Mouse (Mus musculus) hindbrain, embryonic 15.5 days (tissue): ENCODE measurements around the gene Foxb2. TPM values are rescaled to one million over a fixed set of nuclear protein-coding genes. Genes with fewer than 3 reads are reported as not detected.

Source experiments
- ATAC-seq: fragments of 200-750 bp; cut with Nextera tagmentation; 2 replicates; pipeline ENCODE4 v1.8.0; 2017; ENCODE audit warnings: low read depth, moderate number of reproducible peaks, moderate TSS enrichment; ENCODE audit not compliant: low FRiP score
- H3K27ac ChIP-seq: fragments of 300-500 bp; sonication (generic); replicated peaks from 2 replicates; pipeline ENCODE4 v1.5.1; 2015; ENCODE audit warnings: mild to moderate bottlenecking, inconsistent platforms
- H3K27me3 ChIP-seq: fragments of 300-500 bp; sonication (generic); 2 replicates; pipeline ENCODE4 v1.6.1; 2015; ENCODE audit warnings: control low read depth, inconsistent platforms
- H3K36me3 ChIP-seq: fragments of 300-500 bp; sonication (generic); 2 replicates; pipeline ENCODE4 v1.6.1; 2015; ENCODE audit warnings: control low read depth, inconsistent platforms
- H3K4me1 ChIP-seq: fragments of 300-500 bp; sonication (generic); replicated peaks from 2 replicates; pipeline ENCODE4 v1.6.1; 2015; ENCODE audit warnings: control low read depth, inconsistent platforms
- H3K4me2 ChIP-seq: fragments of 300-500 bp; sonication (generic); 2 replicates; pipeline ENCODE4 v1.6.1; 2015; ENCODE audit warnings: moderate library complexity, mild to moderate bottlenecking, inconsistent platforms
- H3K4me3 ChIP-seq: fragments of 300-500 bp; sonication (generic); 2 replicates; pipeline ENCODE4 v1.5.1; 2015; ENCODE audit warnings: mild to moderate bottlenecking, inconsistent platforms
- H3K9ac ChIP-seq: fragments of 300-500 bp; sonication (generic); 2 replicates; pipeline ENCODE4 v1.6.1; 2015; ENCODE audit warnings: inconsistent platforms
- H3K9me3 ChIP-seq: fragments of 300-500 bp; sonication (generic); 2 replicates; pipeline ENCODE4 v1.6.1; 2016; ENCODE audit warnings: control low read depth, inconsistent platforms
- WGBS: fragments of 180-500 bp; shearing (Covaris S2); methylation state at CpG from one replicate; pipeline ENCODE4 v1.1.7; 2015; 5-methylcytosine and 5-hydroxymethylcytosine counted together
- polyA plus RNA-seq: library from polyadenylated mRNA; unstranded; fragments of >200 nt; fragmentation: Nextera tagmentation; extraction: Ambion mirVana; gene quantifications from 2 replicates; pipeline ENCODE4 v1.2.1, GENCODE M21; 2015

Foxb2 gene
- polyA plus RNA-seq = 1.3 and 2.5 TPM in 2 replicates

DNA sequence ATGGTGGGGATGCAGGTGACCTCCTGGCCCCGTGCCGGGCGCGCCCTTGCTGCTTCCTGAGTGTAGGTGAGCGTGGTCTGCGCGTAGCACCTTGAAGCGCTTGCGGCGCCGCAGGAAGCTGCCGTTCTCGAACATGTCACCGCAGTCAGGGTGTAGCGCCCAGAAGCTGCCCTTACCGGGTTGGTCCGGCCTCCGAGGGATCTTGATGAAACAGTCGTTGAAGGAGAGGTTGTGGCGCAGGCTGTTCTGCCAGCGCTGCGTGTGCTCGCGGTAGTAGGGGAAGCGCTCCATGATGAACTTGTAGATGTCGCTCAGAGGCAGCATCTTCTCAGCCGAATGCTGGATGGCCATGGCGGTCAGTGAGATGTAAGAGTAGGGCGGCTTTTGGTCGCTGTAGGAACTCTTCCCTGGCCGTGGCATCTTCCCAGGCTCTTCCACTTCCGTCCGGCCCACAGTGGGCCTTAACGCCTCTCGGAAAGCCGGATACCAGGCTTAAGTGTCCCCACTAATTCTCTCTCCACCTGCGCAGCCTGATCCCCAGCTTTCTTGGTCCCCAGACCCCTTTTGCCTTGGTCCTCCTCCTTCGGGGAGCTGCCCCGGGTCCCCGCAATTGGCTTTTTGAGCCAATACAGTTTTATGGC lies at the start of gene Foxb2:
TSS of gene Foxb2 (minus strand) at position 585 of the 641 bp plus-strand sequence.
- WGBS = under 1% methylated on average over 40 of the region's 40 CpGs
- peak within 1 kb of the TSS; percentile 17 for H3K9ac ChIP-seq
- H3K27me3 ChIP-seq = peaks cover 82% of the 10 kb centered on the region
- peak within 1 kb of the TSS; percentile 81 for H3K4me2 ChIP-seq
- H3K4me3 ChIP-seq = peak within 1 kb of the TSS; percentile 45
- peaks cover 40% of the 10 kb centered on the region for H3K4me1 ChIP-seq
- no peaks in the 10 kb centered on the region for H3K9me3 ChIP-seq
- no peaks in the 10 kb centered on the region for H3K36me3 ChIP-seq
- no peak within 1 kb of the TSS for H3K27ac ChIP-seq
- 0 out of 2 replicates have a peak, but pooled peaks have one; percentile 1 for ATAC-seq

DNA sequence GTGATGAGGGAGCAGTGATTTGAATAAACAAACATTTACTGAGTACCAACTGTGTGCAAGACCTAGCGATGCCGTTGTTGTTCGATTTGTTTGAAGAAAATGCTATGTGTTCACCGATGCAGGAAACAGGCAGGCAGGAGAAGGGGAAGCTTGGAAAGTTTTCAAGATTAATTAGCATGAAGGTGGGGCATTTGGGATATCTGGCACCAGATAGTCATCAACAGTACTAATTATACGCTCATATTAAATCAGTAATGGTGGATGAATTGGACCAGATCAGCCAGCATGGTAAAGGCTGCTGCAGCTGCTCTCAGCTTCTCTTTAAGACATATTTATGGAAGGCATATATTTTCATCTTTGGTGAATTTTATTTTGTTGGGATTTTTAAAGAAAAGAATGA lies 37.9 kb upstream of the Foxb2 start:
- H3K27ac ChIP-seq = no peak overlapping the region
- H3K36me3 ChIP-seq = no peaks in the 10 kb centered on the region
- no peak for ATAC-seq
- no peaks in the 10 kb centered on the region for H3K27me3 ChIP-seq
- H3K4me2 ChIP-seq = no peak overlapping the region
- no peaks in the 10 kb centered on the region for H3K4me1 ChIP-seq
- WGBS = 44% methylated on average over 5 of the region's 5 CpGs
- H3K9me3 ChIP-seq = no peaks in the 10 kb centered on the region
- H3K9ac ChIP-seq = no peak overlapping the region
- no peak overlapping the region for H3K4me3 ChIP-seq

DNA sequence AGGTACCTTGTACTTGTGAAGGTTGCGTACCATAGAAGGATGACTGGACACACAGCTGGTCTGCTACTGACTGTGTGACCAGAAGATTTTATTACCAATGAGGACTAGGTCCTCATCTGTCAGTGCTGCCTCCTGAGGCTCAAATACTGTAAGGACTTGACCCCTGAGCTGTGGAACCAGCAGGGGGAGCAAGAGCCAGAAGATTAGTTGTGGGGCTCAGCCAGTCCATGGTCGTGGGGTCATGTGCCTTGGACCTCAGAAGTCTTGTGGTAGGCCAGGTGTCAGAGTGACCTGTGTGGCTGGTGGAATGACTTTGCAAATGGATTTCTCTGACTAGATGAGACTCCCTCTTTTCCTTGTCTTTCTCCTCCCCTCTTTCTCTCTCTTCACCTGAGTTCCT lies 29.5 kb upstream of the Foxb2 start:
- no peak overlapping the region for H3K9ac ChIP-seq
- no peaks in the 10 kb centered on the region for H3K27me3 ChIP-seq
- H3K27ac ChIP-seq = no peak overlapping the region
- no peaks in the 10 kb centered on the region for H3K9me3 ChIP-seq
- WGBS = 73% methylated on average over 2 of the region's 2 CpGs
- H3K36me3 ChIP-seq = no peaks in the 10 kb centered on the region
- no peak overlapping the region for H3K4me3 ChIP-seq
- ATAC-seq = no peak
- no peak overlapping the region for H3K4me2 ChIP-seq
- H3K4me1 ChIP-seq = no peaks in the 10 kb centered on the region

DNA sequence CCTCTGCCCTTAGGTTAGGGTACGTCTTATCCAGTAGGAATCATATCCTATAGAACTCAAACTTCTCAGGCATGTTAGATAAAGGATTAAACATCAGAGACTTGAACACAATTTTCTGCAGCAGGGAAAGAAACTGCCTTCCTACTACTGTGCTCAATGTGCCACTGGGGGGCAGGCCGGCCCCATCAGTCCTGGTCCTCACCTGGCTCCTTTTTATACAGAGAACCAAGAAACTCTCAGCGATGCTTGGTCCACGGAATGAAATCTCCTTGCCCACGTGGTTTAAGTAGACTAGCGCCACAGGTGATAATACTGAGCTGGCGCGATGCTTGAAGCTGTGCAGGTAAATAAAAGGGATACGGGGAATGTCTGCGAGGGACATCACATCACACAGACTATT lies 26.1 kb upstream of the Foxb2 start:
- 58% methylated on average over 10 of the region's 10 CpGs for WGBS
- no peak for ATAC-seq
- no peaks in the 10 kb centered on the region for H3K36me3 ChIP-seq
- H3K27me3 ChIP-seq = no peaks in the 10 kb centered on the region
- no peak overlapping the region for H3K4me2 ChIP-seq
- H3K9ac ChIP-seq = no peak overlapping the region
- H3K4me1 ChIP-seq = no peaks in the 10 kb centered on the region
- no peak overlapping the region for H3K27ac ChIP-seq
- H3K4me3 ChIP-seq = no peak overlapping the region
- no peaks in the 10 kb centered on the region for H3K9me3 ChIP-seq

DNA sequence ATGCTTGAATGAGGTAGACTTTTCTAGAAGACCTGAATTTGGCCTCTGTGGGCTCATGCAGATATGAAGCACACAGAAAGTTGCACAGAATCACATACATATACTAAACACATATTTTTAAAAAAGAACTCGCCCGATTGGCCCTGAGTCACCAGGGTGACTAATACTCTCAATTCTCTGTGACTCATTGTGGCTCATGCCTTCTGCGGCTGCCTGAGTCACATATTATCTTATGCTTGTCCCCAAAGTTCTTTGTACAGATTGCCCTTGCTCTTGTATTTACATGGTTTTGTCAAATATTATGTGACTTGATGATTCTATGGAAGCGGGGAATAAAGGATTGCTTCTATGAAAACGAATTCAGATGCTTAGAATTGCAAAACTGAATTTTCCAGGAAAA lies 25.0 kb upstream of the Foxb2 start:
- 92% methylated on average over 5 of the region's 5 CpGs for whole genome bisulfite sequencing
- no peak for ATAC-seq
- no peaks in the 10 kb centered on the region for H3K9me3 ChIP-seq
- H3K4me2 ChIP-seq = no peak overlapping the region
- no peak overlapping the region for H3K4me3 ChIP-seq
- H3K27ac ChIP-seq = no peak overlapping the region
- H3K36me3 ChIP-seq = no peaks in the 10 kb centered on the region
- no peaks in the 10 kb centered on the region for H3K27me3 ChIP-seq
- H3K9ac ChIP-seq = no peak overlapping the region
- H3K4me1 ChIP-seq = no peaks in the 10 kb centered on the region

- Histone ChIP-seq H3K4me2 (no peak overlapping the region), H3K36me3 (no peaks in the 10 kb centered on the region), H3K4me3 (no peak overlapping the region; the same call in 1 of the 2 replicates), H3K27me3 (peaks cover 74% of the 10 kb centered on the region), H3K9ac (no peak overlapping the region), H3K9me3 (no peaks in the 10 kb centered on the region), H3K27ac (no peak overlapping the region), H3K4me1 (peaks cover 35% of the 10 kb centered on the region)
- under 1% methylated on average over 17 of the region's 17 CpGs for WGBS
- ATAC-seq = no peak
Observed at GRCm38 (mm10) chr19:16876458-16876770, 2.8 kb upstream of the Foxb2 start.

- Histone ChIP-seq H3K4me1 (peaks cover 40% of the 10 kb centered on the region), H3K4me3 (no peak overlapping the region; the same call in 1 of the 2 replicates), H3K4me2 (no peak overlapping the region), H3K9ac (no peak overlapping the region), H3K27me3 (peaks cover 78% of the 10 kb centered on the region), H3K9me3 (no peaks in the 10 kb centered on the region), H3K27ac (no peak overlapping the region), H3K36me3 (no peaks in the 10 kb centered on the region)
- ATAC-seq = no peak
- WGBS = under 1% methylated on average over 34 of the region's 34 CpGs
Observed at GRCm38 (mm10) chr19:16875631-16876457, 2.2 kb upstream of the Foxb2 start.

DNA sequence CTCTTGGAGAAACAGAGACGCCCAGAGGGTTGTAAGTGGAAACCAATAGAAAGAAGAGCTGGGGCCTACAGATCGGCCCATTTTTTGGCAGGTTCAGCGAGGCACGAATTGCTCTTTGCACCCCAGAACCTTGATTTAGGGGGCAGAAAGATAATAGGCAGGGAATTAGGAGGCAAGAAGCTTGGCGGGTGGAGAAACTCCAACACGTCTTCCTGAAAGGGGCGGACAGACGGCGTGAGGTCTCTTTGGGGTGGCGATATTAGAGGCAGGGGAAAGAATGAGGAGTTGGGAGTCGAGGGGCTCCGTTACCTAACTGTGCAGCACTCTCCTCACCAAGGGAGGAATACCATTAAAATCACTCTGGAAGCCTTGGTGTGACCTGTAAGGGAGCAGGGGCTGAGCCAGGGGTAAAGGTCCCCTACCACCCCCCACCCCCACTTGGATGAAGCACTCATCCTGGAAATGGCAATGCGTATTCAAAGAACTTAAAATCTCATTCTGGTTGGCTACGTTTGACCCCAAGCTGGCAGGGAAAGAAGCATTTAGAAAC lies 1.5 kb upstream of the Foxb2 start:
- no peak overlapping the region for H3K27ac ChIP-seq
- H3K4me1 ChIP-seq = peaks cover 40% of the 10 kb centered on the region
- H3K27me3 ChIP-seq = peaks cover 80% of the 10 kb centered on the region
- H3K9ac ChIP-seq = no peak overlapping the region
- WGBS = 2% methylated on average over 14 of the region's 14 CpGs
- H3K9me3 ChIP-seq = no peaks in the 10 kb centered on the region
- H3K36me3 ChIP-seq = no peaks in the 10 kb centered on the region
- peak overlapping the region; percentile 45; the same call in 1 of the 2 replicates for H3K4me3 ChIP-seq
- H3K4me2 ChIP-seq = no peak overlapping the region
- no peak for ATAC-seq

GRCm38 (mm10) chr19:16873942-16874861 lies 597 bp upstream of the Foxb2 start:
- WGBS = under 1% methylated on average over 55 of the region's 55 CpGs
- H3K36me3 ChIP-seq = no peaks in the 10 kb centered on the region
- H3K4me3 ChIP-seq = peak overlapping the region; percentile 45
- H3K4me1 ChIP-seq = peaks cover 40% of the 10 kb centered on the region
- H3K9me3 ChIP-seq = no peaks in the 10 kb centered on the region
- peak overlapping the region; percentile 81 for H3K4me2 ChIP-seq
- H3K9ac ChIP-seq = no peak overlapping the region
- H3K27ac ChIP-seq = no peak overlapping the region
- H3K27me3 ChIP-seq = peaks cover 82% of the 10 kb centered on the region
- no peak for ATAC-seq

- Histone ChIP-seq H3K36me3 (no peaks in the 10 kb centered on the region), H3K9ac (peak overlapping the region; percentile 17), H3K27me3 (peaks cover 82% of the 10 kb centered on the region), H3K27ac (no peak overlapping the region), H3K4me3 (peak overlapping the region; percentile 45), H3K9me3 (no peaks in the 10 kb centered on the region), H3K4me1 (peaks cover 40% of the 10 kb centered on the region), H3K4me2 (peak overlapping the region; percentile 81)
- under 1% methylated on average over 87 of the region's 88 CpGs for WGBS
- ATAC-seq = peak; percentile 52; the same call in 1 of the 2 replicates
Observed at GRCm38 (mm10) chr19:16872331-16873180, 1.0 kb downstream of the Foxb2 start.
